Mouse (Mus musculus) c-Kit-positive CD71-positive TER-119-negative erythroid progenitor cells, embryonic 14.5 days (primary cell): ENCODE data around the gene Gtf2f2.
A peak's percentile ranks its signal among the peaks of the same experiment; 100 is the strongest.
"Not testable (repeated sequence)": the region's sequence is repeated elsewhere in the genome, so short reads cannot be mapped to it uniquely, and the experiment has no call there.

Source experiments
- DNase-seq: peaks from one replicate; pipeline ENCODE4 v3.0.0-alpha.2; 2013; ENCODE audit warnings: low read depth

Gtf2f2 gene

DNA sequence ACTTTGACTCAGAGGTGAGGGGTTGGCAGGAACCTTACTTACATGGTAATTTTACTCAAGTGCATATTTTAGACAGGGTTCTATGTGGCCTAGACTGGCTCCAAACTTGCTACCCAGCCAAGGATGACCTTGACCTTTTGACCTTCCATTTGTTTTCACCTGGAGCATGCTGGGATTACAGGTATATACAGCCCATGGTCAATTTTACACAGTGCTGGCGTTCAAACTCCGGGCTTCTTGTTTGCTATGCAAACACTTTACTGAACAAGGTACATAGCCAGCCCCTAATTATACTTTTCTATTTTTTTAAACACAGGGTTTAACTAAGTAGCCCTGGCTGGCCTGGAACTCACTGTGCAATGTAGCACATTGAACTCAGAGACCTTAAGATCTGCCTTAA lies 98.0 kb downstream of the Gtf2f2 start:
- no peak for DNase-seq

DNA sequence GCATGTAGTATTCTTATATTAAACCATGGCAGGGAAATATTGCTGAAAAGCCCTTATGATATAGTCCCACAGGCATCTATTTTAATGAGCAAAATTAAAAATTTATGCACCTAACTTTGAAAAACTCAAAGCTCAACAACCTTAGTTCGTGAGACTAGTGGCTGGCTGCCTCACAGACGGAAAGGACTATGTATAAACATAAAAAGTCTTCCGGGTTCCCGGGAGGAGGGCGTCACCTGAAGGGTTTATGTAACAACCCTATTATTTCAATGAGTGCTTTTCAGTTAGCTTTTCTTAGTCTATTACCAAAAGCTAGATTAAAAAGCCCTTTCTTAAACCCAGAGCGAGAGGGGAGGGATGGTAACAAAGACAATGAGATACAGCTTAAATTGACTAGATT lies 98.7 kb downstream of the Gtf2f2 start:
- no peak for DNase-seq

- DNase-seq = no peak
Observed at GRCm38 (mm10) chr14:75906931-75907330, 103.7 kb downstream of the Gtf2f2 start.

- DNase-seq = no peak
Observed at GRCm38 (mm10) chr14:75904972-75905371, 105.7 kb downstream of the Gtf2f2 start.

DNA sequence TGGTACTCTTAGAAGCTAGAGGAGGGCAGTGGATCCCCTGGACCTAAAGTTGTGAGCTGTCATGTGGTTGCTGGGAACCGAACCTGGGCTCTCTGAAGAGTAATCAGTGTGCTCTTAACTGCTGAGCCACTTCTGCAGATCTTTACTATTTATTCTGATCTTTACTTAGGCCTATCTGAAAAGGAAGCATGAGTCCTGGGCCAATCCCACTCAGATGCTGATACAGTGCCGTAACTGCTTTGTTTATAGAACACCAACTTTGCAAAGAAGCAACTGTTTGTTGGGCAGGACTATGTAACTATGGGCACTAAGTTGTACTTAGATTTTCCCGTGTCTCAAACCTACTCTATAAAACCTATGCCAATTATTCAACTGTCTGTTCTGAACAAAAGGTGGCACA lies 107.5 kb downstream of the Gtf2f2 start:
- no peak for DNase-seq

- DNase-seq = no peak
Observed at GRCm38 (mm10) chr14:75902013-75902412, 108.7 kb downstream of the Gtf2f2 start.

DNA sequence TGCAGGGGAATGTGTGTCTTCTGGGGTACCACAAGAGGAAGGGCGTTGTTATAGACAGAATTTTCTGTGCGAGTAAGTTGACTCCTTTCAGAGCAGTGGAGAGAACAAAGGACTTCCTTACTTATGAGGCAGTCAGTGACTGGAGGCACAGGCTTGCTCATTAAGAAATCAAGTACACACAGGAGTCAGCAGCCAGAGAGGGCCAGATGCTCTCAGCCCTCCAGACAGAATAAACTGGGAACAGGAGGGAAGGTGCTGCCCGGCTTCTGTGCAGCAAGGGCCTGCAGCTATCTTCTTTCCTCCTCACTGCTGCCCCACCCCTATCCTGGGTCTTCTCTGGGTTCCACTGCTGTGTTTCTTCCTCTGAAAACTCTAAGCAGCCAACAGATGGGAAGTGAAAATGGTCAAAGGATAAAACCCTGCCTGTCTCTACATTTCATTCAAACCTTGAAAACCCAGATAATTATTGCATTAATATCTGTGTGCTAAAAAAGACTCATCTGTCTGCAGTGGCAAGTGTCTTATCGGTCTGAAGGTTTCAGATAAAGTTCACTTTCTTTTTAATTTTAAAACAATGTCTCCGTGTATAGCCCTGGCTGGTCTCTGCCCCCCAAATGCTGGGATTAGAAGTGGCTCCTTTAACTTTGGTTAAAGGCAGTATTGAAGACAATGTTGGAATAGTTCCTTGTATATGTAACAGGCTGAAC lies 109.7 kb downstream of the Gtf2f2 start:
- no peak for DNase-seq

DNA sequence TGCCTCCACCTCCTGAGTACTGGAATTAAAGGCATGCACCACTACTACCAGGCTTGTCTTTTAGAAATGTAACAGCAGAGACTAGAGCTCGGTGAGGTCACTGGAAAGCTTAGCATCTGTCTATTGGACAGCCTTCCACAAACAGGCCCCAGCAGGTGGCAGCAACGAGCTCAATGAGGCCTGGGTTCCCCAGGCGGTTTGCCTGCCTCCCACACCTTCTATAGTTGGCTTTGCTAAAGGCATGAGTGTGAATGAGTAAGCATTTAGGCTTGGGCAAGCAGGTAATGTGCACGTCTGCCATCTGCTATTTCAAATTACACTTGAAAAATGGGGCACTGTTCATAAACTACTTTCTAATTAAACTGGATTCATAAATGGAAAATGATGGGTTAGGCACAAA lies 111.1 kb downstream of the Gtf2f2 start:
- peak; percentile 68 for DNase-seq

DNA sequence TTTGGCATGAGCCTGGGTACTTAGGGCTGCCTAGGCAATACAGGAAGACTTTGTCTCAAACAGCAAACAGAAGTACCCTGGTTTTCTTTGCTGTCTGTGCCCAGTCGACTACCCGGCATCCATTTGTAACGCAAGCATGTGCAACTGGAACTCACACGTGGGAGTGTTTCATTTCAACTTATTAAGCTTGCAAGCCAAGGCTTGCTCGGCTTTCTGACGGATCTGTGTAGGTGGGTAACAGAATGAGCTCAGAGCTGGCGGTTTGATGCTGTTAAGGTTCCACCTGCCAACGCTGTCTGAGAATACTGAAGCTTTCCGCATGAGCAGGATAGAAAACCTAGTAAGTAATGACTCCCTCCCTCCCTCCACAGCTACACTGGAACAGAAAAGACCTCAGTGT lies 118.5 kb downstream of the Gtf2f2 start:
- DNase-seq = no peak

DNA sequence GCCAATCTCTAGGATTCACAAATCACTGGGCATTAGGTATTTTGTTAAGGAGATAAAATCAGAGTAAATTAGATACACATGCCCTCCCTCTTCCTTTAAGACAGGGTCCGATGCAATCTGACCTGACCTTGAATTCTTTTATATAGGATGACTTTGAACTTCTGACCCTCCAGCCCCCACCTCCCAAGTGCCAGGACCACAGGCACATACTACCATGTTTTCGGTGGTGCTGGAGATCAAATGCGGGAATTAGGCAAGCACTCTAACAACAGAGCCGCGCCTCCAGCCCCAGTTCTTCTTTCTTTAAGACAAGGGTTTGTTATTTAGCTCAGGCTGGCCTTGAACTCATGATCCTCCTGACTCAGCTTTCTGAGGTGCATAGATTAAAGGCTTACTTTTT lies 126.8 kb downstream of the Gtf2f2 start:
- no peak for DNase-seq

DNA sequence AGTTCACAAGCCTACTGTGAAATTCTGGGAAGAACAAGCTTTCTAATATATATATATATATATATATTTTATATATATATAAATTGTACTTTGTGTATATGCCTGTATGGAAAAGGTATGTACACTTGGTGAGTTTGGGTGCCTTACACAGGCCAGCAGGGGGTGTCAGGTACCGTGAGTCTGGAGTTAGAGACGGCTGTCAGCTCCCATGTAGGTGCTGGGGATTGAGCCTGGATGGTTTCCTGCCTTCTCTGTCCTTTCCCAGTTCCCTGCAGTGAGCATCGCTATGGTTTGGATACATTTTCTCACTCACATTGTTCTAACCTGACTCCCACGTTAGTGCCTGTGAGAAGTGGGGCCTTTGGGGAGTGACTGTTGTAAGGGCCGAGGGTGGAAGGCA lies 127.3 kb downstream of the Gtf2f2 start:
- DNase-seq = no peak

- no peak for DNase-seq
Observed at GRCm38 (mm10) chr14:75881856-75882255, 128.8 kb downstream of the Gtf2f2 start.

- DNase-seq = no peak
Observed at GRCm38 (mm10) chr14:75878980-75879379, 131.7 kb downstream of the Gtf2f2 start.

DNA sequence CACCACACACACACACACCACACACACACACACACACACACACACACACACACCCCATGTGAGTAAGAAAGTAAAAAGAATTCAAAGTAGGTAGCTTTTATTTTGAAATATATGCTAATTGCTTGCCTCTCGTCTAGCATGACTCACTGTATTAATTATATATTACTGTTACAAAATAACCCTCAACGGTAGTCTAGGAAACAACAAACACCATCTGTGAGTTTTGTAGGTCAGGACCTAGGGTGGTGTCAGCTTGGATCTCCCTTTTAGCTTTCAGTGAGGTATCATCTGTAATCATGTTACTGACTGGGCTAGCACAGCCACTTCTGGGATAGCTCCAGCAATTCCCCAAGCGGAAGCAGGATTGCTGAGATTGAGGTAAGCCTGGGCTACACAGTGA lies 133.4 kb downstream of the Gtf2f2 start:
- no peak for DNase-seq

DNA sequence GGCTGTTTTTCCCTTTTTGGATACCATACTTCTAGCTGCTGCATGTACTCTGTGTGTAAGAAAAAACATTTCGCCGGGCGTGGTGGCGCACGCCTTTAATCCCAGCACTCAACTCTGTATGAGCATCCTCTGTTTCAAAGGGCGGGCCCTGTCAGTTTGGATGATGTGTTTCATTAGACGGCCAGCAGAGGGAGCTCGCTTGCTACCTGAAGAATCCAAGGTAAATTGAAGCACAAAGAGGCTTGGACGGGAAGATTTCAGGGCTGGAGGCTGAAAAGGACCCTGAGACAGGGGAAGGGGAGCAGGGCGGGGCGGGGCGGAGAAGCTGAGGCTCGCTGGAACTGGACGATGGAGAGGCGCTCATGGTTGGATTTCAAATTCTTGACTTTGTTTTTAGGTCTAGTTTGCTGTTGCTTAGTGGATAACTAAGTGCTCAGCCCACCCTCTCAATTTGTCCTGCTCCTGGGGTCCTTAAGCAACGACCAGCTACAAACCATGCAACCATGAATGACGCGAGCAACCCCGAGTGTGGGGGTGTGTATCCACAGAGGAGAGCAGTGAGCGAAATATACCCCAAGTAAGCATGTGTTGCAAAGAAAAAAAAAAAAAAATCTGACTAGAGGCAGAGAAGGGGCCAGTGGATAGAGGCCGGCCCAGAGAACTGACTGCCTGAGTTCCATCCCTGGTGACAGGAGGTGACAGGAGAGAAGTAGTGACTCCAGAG lies 134.2 kb downstream of the Gtf2f2 start:
- DNase-seq = peak; percentile 68

DNA sequence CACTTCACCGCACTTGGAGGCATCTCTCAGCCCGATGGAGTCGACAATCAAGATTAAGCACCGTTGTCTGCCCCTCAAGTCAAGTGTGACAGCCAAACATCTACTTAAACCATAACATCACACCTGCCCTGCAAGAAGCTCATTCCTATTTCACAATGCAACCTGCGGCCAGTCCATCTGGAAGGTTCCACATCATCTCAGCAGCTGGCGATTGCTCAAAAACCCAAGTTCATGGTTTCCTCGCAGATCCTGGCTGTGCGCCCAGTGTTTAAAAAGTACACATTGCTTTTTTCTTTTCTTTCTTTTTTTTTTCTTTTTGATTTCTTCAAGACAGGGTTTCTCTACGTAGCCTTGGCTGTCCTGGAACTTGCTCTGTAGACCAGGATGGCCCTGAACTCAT lies 137.1 kb downstream of the Gtf2f2 start:
- no peak for DNase-seq

GRCm38 (mm10) chr14:75871750-75872149 lies 138.9 kb downstream of the Gtf2f2 start:
- DNase-seq = no peak

GRCm38 (mm10) chr14:75871111-75871510 lies 139.6 kb downstream of the Gtf2f2 start:
- DNase-seq = no peak

DNA sequence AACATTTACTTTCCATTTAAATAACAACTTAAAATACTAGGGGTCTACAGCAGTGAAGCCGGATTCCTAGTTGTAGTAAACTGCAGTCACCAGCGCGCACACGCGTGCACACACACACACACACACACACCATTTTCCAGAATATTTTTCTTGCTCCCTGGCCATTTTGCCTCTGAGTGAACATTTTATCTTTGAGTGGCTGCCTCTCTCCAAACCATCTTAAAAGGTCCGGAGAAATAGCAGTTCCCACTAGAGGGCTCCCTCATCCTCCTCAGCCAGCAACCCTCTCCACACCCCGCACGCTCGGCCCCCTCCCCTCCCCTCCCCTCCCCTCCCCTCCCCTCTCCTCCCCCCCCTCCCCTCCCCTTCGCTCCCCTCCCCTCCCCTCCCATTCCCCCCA lies 140.0 kb downstream of the Gtf2f2 start:
- DNase-seq = no peak

DNA sequence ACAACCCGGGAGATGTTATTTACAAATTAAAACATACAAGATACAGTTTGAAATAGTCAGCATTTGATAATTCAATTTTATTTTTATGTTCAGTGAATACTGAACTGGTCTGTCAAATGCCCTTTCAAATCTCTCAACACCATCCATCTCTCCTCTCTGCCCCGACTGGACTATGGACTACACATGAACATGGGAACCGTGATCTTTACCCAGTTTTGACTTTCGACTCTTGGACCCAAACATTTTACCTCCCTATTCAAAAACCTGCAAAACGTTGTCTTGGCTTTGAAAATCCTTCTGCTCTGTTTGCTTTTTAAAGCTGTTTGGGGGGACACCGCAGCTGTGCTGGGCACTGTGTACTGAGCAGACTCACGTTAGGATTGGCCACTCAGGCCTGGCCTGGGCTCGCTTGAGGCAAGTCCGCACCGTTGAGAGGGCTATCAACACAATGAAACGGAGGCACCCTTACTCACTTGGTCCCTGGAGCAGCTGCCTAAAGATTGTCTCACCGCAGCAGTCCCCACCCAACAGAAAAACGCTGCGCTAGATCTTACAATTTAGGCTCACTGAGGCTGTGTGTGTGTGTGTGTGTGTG lies 140.8 kb downstream of the Gtf2f2 start:
- DNase-seq = no peak

GRCm38 (mm10) chr14:75868028-75868427 lies 142.6 kb downstream of the Gtf2f2 start:
- DNase-seq = not testable (repeated sequence)

DNA sequence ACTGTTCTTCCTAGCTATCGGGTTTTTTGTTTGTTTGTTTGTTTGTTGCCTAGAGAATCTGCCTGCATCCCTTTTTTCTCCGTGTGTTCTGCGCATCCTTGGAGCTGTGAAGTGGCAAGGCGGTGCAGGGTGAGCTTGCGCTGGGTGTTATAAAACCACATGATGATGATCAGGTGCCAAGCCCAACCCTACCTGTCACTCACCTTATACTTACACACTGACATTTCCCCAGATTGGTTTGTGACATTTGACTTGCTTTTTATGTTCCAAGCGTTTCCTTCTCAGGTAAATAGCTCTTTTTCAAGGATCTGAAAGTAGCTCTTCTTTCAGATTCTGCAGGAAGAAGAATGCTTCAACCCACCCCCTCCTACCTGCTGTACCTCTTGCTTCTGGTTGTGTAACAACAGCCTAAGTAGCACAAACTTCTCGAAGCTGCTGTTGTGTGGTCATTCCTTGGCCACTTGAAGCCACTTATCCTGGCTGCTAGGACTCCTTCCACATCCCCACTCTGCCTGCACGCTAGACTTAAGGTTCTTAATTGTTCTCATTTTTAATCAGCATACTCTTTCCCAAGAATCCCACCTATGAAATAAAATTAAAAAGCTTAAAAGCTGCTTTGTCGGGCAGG lies 143.8 kb downstream of the Gtf2f2 start:
- no peak for DNase-seq
